Mouse (Mus musculus) left cerebral cortex, postnatal 25 days (tissue): Measurements from ENCODE around the gene Dock9. TPM values are rescaled to one million over a fixed set of nuclear protein-coding genes. Genes with fewer than 3 reads are reported as not detected.

Experiments used
- DNase-seq, 2 experiments: peaks; one replicate each; pipeline ENCODE4 v3.0.0; 2022; ENCODE audit warnings: low spot score in 2 of 2, mixed read lengths in 1 of 2
- intact Hi-C: fragments of 180-260 bp; cut with DNase I; formaldehyde crosslinking; loops from one replicate; pipeline ENCODE4 v1.15.1; 2025
- total RNA-seq, 2 experiments: library from RNA; stranded (reverse); gene quantifications; 2 replicates each; pipeline ENCODE4 v1.2.3; 2021

The Dock9 gene
- total RNA-seq, 2 experiments from 2014 or later, result 91.3 to 92.3 TPM

DNA sequence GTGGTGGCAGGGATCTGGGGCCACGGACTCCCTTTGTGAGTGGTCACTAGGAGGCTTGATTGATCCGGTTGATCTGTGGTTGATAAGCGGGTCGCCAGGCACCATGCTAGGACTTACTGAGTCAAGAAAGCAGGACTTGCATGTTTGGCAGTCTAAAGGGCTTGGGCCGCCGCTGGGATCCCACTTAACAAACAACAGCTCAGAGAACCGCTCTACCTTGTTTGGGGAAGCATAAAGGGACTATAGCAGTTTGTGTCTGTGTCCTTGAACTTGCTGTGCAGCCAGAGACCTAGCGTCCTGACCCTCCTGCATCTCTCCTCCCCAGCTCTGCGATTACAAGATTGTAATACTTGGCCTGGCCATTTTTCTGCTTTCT is 292.2 kb downstream of the Dock9 start:
- intact Hi-C loops, result no loop called here
- no peak for DNase-seq

- intact Hi-C loops, result no loop called here
- DNase-seq, result no peak
Measured at GRCm38 (mm10) chr14:121504781-121505484, 292.7 kb downstream of the Dock9 start, which contains the start of gene Slc15a1. Gene Slc15a1, minus strand, starts transcription at chr14:121505252.

GRCm38 (mm10) chr14:121500577-121500976 is 297.1 kb downstream of the Dock9 start:
- DNase-seq, result no peak
- intact Hi-C loops, result no loop called here

DNA sequence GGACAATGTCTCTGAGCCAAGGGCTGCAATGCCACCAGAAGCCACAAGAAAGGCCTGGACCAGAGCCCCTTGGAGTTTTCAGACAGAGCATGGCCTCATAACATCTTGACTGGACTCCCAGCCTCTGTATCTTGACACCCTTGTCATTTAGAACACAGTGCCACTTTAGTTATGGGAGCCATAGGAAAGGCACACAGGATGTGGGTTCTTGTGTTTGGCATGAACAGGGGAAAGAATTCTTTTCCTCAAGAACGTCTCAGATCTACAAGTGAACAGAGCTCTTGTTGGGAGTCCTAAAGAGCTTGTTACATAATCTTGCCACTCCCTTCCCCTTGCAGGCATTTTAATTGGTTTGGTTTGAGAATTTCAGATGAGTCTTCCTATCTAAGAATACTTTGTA is 297.9 kb downstream of the Dock9 start:
- DNase-seq, result no peak
- intact Hi-C loops, result loop anchor here (5.0 kb wide), 1 partner anchor 33 kb away; no protein-coding TSS in a partner anchor

DNA sequence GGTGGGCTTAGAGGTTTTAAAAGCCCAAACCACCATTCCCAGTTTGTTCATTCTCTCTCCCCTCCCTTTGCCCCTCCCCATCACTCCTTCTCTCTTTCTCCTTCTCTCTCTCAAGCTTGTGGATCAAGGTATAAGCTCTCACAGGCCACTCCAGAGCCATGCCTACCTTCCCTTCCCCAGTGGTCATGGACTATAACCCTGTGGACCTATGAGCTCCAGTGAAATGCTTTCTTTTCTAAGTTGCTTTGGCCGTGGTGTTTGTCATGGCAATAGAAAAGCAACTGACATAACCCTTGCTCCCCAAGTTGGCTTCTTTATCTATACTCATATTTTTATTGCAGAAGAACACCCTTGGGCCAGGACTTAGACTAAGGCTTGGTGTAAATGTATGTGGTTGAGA is 299.8 kb downstream of the Dock9 start:
- intact Hi-C loops, result loop anchor here (5.0 kb wide), 1 partner anchor 35 kb away; no protein-coding TSS in a partner anchor
- no peak for DNase-seq

DNA sequence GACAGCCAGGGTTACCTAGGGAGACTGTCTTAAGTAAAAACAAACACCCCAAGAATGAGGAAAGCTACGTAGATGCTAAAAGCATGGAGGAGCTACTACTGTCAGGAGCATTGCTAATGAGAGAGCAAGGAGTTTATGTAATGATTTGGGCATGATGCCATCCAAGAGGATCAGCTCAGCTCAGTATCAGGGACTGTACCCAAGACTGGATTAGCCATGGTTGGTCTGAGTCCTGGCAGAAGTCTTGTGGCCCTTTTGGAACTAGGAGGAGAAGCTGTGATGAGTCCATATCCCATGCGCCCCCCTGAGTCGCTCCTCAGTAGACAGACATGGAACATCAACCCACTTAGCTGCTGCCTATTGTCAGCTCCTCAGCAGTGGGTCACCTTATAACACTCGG is 301.9 kb downstream of the Dock9 start:
- DNase-seq, result no peak
- intact Hi-C loops, result loop anchor here (5.0 kb wide), 1 partner anchor 37 kb away; no protein-coding TSS in a partner anchor

GRCm38 (mm10) chr14:121495120-121495519 is 302.5 kb downstream of the Dock9 start:
- DNase-seq, result no peak
- intact Hi-C loops, result loop anchor here (5.0 kb wide), 1 partner anchor 37 kb away; no protein-coding TSS in a partner anchor

- intact Hi-C loops, result no loop called here
- DNase-seq, result no peak
Measured at GRCm38 (mm10) chr14:121494238-121494637, 303.4 kb downstream of the Dock9 start.

GRCm38 (mm10) chr14:121493712-121494111 is 303.9 kb downstream of the Dock9 start:
- intact Hi-C loops, result no loop called here
- DNase-seq, result no peak

DNA sequence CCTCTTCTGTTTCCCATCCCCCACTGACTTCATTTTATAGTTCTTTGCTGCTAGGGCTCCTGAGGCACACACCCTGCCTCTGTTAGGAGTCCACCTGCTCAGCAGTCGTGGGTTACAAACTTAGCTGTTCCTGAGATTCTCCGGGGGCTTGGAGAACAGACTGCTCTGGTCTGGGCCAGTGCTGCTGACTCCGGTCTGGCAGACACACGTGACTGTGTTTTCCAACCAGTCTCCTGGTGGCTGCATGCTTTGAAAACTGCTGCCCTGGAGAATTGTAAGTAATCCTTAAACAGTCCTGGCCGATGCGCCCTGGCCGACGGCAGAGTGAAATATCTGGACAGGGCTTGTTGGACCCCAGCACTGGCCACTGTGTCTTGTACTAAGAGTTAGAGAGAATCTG is 305.3 kb downstream of the Dock9 start:
- DNase-seq, result no peak
- intact Hi-C loops, result no loop called here

Other genes starting within 250 kb of the Dock9 start
- gene Ubac2, start 80.8 kb upstream of the Dock9 start, total RNA-seq, result 10 to 100 TPM; 33.7 to 33.8 TPM
- gene Gpr18, start 117.9 kb upstream of the Dock9 start, total RNA-seq, result not detected
- 1 to 10 TPM in 1 of 2 experiments, under 1 TPM in 1; 0.96 to 1.7 TPM for gene Gpr183, start 167.4 kb upstream of the Dock9 start, total RNA-seq
- gene Timm8a2, start 236.8 kb upstream of the Dock9 start, total RNA-seq, result not detected